Mouse (Mus musculus) MEL (cell line): ENCODE data around the gene Ric8b. TPM values are rescaled to one million over a fixed set of nuclear protein-coding genes. Genes with fewer than 3 reads are reported as not detected.

Experiments
- DNase-seq: peaks from one replicate; pipeline ENCODE4 v3.0.0; 2011; ENCODE audit warnings: low read depth, low spot score
- H3K27ac ChIP-seq: 2 replicates; pipeline ENCODE4 v1.5.1; 2012; ENCODE audit warnings: low read depth, mild to moderate bottlenecking, control low read depth, low read length, moderate library complexity; ENCODE audit not compliant: control insufficient read depth
- H3K27me3 ChIP-seq, 2 experiments: fragments of 150-350 bp in 1 of 2; sonication (generic) in 1 of 2; 2 replicates each; pipeline ENCODE4 v1.6.1; 2012; ENCODE audit warnings: low read length in 2 of 2, mild to moderate bottlenecking in 2 of 2, improper control_type of control experiment in 1 of 2, moderate library complexity in 1 of 2; ENCODE audit not compliant: insufficient read depth in 2 of 2, control insufficient read depth in 1 of 2
- H3K36me3 ChIP-seq, 2 experiments: 2 replicates each; pipeline ENCODE4 v1.6.1; 2012 to 2014; ENCODE audit warnings: low read length in 2 of 2, improper control_type of control experiment in 1 of 2, inconsistent platforms in 1 of 2, mild to moderate bottlenecking in 1 of 2; ENCODE audit not compliant: insufficient read depth in 2 of 2, control insufficient read depth in 1 of 2
- H3K4me1 ChIP-seq, 2 experiments: fragments of 150-350 bp in 1 of 2; sonication (generic) in 1 of 2; 2 replicates each; pipeline ENCODE4 v1.6.1; 2012; ENCODE audit warnings: low read length in 2 of 2, improper control_type of control experiment in 1 of 2, mild to moderate bottlenecking in 1 of 2; ENCODE audit not compliant: insufficient read depth in 2 of 2, control insufficient read depth in 1 of 2
- H3K4me3 ChIP-seq, 2 experiments: fragments of 150-350 bp in 1 of 2; sonication (generic) in 1 of 2; 2 replicates each; pipeline ENCODE4 v1.5.1; 2012; ENCODE audit warnings: low read depth in 2 of 2, low read length in 2 of 2, mild to moderate bottlenecking in 2 of 2, moderate library complexity in 2 of 2, control low read depth in 1 of 2, improper control_type of control experiment in 1 of 2; ENCODE audit not compliant: control insufficient read depth in 1 of 2, insufficient read depth in 1 of 2
- H3K79me2 ChIP-seq: 2 replicates; pipeline ENCODE4 v1.6.1; 2012; ENCODE audit warnings: mild to moderate bottlenecking, low read length, moderate library complexity; ENCODE audit not compliant: control insufficient read depth, poor library complexity, insufficient read depth
- H3K9ac ChIP-seq: 2 replicates; pipeline ENCODE4 v1.6.1; 2012; ENCODE audit warnings: low read depth, mild to moderate bottlenecking, control low read depth, low read length, moderate library complexity; ENCODE audit not compliant: control insufficient read depth, poor library complexity, severe bottlenecking
- H3K9me3 ChIP-seq: fragments of 150-350 bp; sonication (generic); replicated peaks from 2 replicates; pipeline ENCODE4 v1.6.1; 2012; ENCODE audit warnings: mild to moderate bottlenecking, low read length, improper control_type of control experiment, moderate library complexity; ENCODE audit not compliant: insufficient read depth
- BHLHE40 ChIP-seq: IDR thresholded peaks from 2 replicates; pipeline ENCODE4 v1.6.1; 2012; ENCODE audit warnings: low read depth, mild to moderate bottlenecking, inconsistent platforms, low read length, improper control_type of control experiment, borderline replicate concordance
- CHD1 ChIP-seq: IDR thresholded peaks from 2 replicates; pipeline ENCODE4 v1.6.1; 2012; ENCODE audit warnings: low read depth, mild to moderate bottlenecking, inconsistent platforms, low read length, improper control_type of control experiment
- CHD2 ChIP-seq: IDR thresholded peaks from 2 replicates; pipeline ENCODE4 v1.6.1; 2011; ENCODE audit warnings: low read length, improper control_type of control experiment
- ELF1 ChIP-seq: IDR thresholded peaks from 2 replicates; pipeline ENCODE4 v1.6.1; 2014; ENCODE audit warnings: low read depth, mild to moderate bottlenecking, inconsistent platforms, low read length, improper control_type of control experiment, moderate library complexity
- EP300 ChIP-seq, 2 experiments: IDR thresholded peaks; 2 replicates each; pipeline ENCODE4 v1.6.1; 2011; ENCODE audit warnings: improper control_type of control experiment in 2 of 2, low read length in 2 of 2, low read depth in 1 of 2, mild to moderate bottlenecking in 1 of 2
- ETS1 ChIP-seq: IDR thresholded peaks from 2 replicates; pipeline ENCODE4 v1.6.1; 2012; ENCODE audit warnings: low read depth, mild to moderate bottlenecking, inconsistent platforms, low read length, improper control_type of control experiment, moderate library complexity
- GABPA ChIP-seq: IDR thresholded peaks from 2 replicates; pipeline ENCODE4 v1.6.1; 2012; ENCODE audit warnings: low read depth, mild to moderate bottlenecking, inconsistent platforms, low read length, improper control_type of control experiment, moderate library complexity
- GATA1 ChIP-seq: IDR thresholded peaks from 2 replicates; pipeline ENCODE4 v1.6.1; 2011; ENCODE audit warnings: low read depth, low read length, improper control_type of control experiment
- JUND ChIP-seq: IDR thresholded peaks from 2 replicates; pipeline ENCODE4 v1.6.1; 2011; ENCODE audit warnings: low read depth, mild to moderate bottlenecking, improper control_type of control experiment, low read length
- KAT2A ChIP-seq: conservative IDR thresholded peaks from 2 replicates; pipeline ENCODE4 v1.6.1; 2012; ENCODE audit warnings: low read depth, low read length, improper control_type of control experiment, inconsistent platforms
- MAZ ChIP-seq: IDR thresholded peaks from 2 replicates; pipeline ENCODE4 v1.6.1; 2012; ENCODE audit warnings: low read depth, mild to moderate bottlenecking, inconsistent platforms, low read length, improper control_type of control experiment
- MYC ChIP-seq: IDR thresholded peaks from 2 replicates; pipeline ENCODE4 v1.6.1; 2011; ENCODE audit warnings: low read depth, mild to moderate bottlenecking, low read length, improper control_type of control experiment, moderate library complexity
- NELFE ChIP-seq: IDR thresholded peaks from 2 replicates; pipeline ENCODE4 v1.6.1; 2011; ENCODE audit warnings: low read depth, low read length, improper control_type of control experiment
- NRF1 ChIP-seq: IDR thresholded peaks from 2 replicates; pipeline ENCODE4 v1.6.1; 2014; ENCODE audit warnings: low read depth, mild to moderate bottlenecking, inconsistent platforms, low read length, improper control_type of control experiment, moderate library complexity; ENCODE audit not compliant: poor library complexity, insufficient read depth, severe bottlenecking
- POLR2A ChIP-seq, 2 experiments: IDR thresholded peaks; 2 replicates each; pipeline ENCODE4 v1.6.1; 2011 to 2012; ENCODE audit warnings: low read length in 2 of 2, mild to moderate bottlenecking in 2 of 2, control low read depth in 1 of 2, improper control_type of control experiment in 1 of 2, low read depth in 1 of 2, moderate library complexity in 1 of 2; ENCODE audit not compliant: control insufficient read depth in 1 of 2, insufficient read depth in 1 of 2, poor library complexity in 1 of 2
- POLR2AphosphoS2 ChIP-seq: IDR thresholded peaks from 2 replicates; pipeline ENCODE4 v1.6.1; 2011; ENCODE audit warnings: low read length, improper control_type of control experiment
- RCOR1 ChIP-seq: IDR thresholded peaks from 2 replicates; pipeline ENCODE4 v1.6.1; 2012; ENCODE audit warnings: low read depth, mild to moderate bottlenecking, inconsistent platforms, low read length, improper control_type of control experiment
- TAL1 ChIP-seq: IDR thresholded peaks from 2 replicates; pipeline ENCODE4 v1.6.1; 2012; ENCODE audit warnings: mild to moderate bottlenecking, inconsistent platforms, low read length, moderate library complexity, mixed read lengths
- TBP ChIP-seq: IDR thresholded peaks from 2 replicates; pipeline ENCODE4 v1.8.0; 2011; ENCODE audit warnings: low read depth, low read length, improper control_type of control experiment
- ZKSCAN1 ChIP-seq: IDR thresholded peaks from 2 replicates; pipeline ENCODE4 v1.6.1; 2012; ENCODE audit warnings: low read depth, mild to moderate bottlenecking, inconsistent platforms, low read length, improper control_type of control experiment, moderate library complexity
- polyA plus RNA-seq, 2 experiments: library from polyadenylated mRNA; stranded (reverse) in 1 of 2; unstranded in 1 of 2; fragments of >175 nt in 1 of 2; fragments of >200 nt in 1 of 2; gene quantifications; 2 replicates each; pipeline versions ENCODE4 v1.2.1 to v1.2.4; 2012; ENCODE audit warnings: low replicate concordance in 2 of 2, low read depth in 1 of 2; ENCODE audit not compliant: insufficient read length in 2 of 2, insufficient read depth in 1 of 2, missing spikeins in 1 of 2
- total RNA-seq: library from RNA; depleted of rRNA; stranded (reverse); fragments of 300-350 nt; gene quantifications from 2 replicates; pipeline ENCODE4 v1.2.3, GENCODE M21; 2012

The Ric8b gene
- total and polyA plus RNA-seq, 3 experiments: 6.3 to 8.6 TPM; not detected in 1

GRCm38 (mm10) chr10:84938886-84939285 is 21.5 kb downstream of the Ric8b start:
- Histone ChIP-seq H3K9me3 (no peaks in the 10 kb centered on the region), H3K4me1 (peaks cover 7 to 9% of the 10 kb centered on the region in 2 experiments), H3K9ac (no peak overlapping the region), H3K4me3 (no peak overlapping the region), H3K27ac (no peak overlapping the region), H3K36me3 (peaks cover 0 to 6% of the 10 kb centered on the region in 2 experiments; a peak in 3 of 4 replicates), H3K79me2 (no peaks in the 10 kb centered on the region), H3K27me3 (no peaks in the 10 kb centered on the region)
- TF ChIP-seq CHD2 (no peak), ZKSCAN1 (no peak)
- DNase-seq: no peak

- Histone ChIP-seq H3K9me3 (no peaks in the 10 kb centered on the region), H3K4me1 (peaks cover 4 to 7% of the 10 kb centered on the region in 2 experiments), H3K36me3 (peaks cover 1 to 3% of the 10 kb centered on the region in 2 experiments; a peak in 3 of 4 replicates), H3K27ac (no peak overlapping the region), H3K4me3 (no peak overlapping the region), H3K27me3 (no peaks in the 10 kb centered on the region), H3K9ac (no peak overlapping the region), H3K79me2 (no peaks in the 10 kb centered on the region)
- no peak for TF ChIP-seq TBP
- TF ChIP-seq ETS1: no peak
- TF ChIP-seq POLR2AphosphoS2: no peak
- TF ChIP-seq NRF1: no peak
- TF ChIP-seq GABPA: no peak
- no peak for TF ChIP-seq CHD1
- TF ChIP-seq MAZ: no peak
- no peak for TF ChIP-seq NELFE
- no peak for TF ChIP-seq JUND
- TF ChIP-seq RCOR1: no peak
- TF ChIP-seq TAL1: no peak
- TF ChIP-seq ELF1: no peak
- no peak for TF ChIP-seq BHLHE40
- no peak for TF ChIP-seq EP300 (IDR thresholded peaks at IDR 0.05; ENCODE audit: low read depth in 1 of 2, low read length in 2 of 2)
- TF ChIP-seq ZKSCAN1: no peak
- no peak for TF ChIP-seq KAT2A
- TF ChIP-seq POLR2A (IDR thresholded peaks at IDR 0.05; ENCODE audit: control insufficient read depth in 1 of 2, insufficient read depth in 1 of 2, low read depth in 1 of 2, low read length in 2 of 2, poor library complexity in 1 of 2): no peak
- TF ChIP-seq MYC: no peak
- TF ChIP-seq GATA1: no peak
- TF ChIP-seq CHD2: no peak
- DNase-seq: no peak
Observed at GRCm38 (mm10) chr10:84940356-84940755, 22.9 kb downstream of the Ric8b start.
